Mouse (Mus musculus) CD8-positive naive resting alpha-beta T cell, adult 2 months (primary cell): ENCODE measurements around the gene Tagap1.
"Not testable (repeated sequence)": the region's sequence is repeated elsewhere in the genome, so short reads cannot be mapped to it uniquely, and the experiment has no call there.

ENCODE experiments used
- DNase-seq, 2 experiments: peaks; one replicate each; pipeline ENCODE4 v3.0.0; 2022; ENCODE audit warnings: low read depth in 2 of 2, low spot score in 2 of 2

The Tagap1 gene

GRCm38 (mm10) chr17:6962339-6962738, 1.4 kb upstream of the Tagap1 start:
- not testable (repeated sequence) for DNase-seq

- peak; percentile 44 to 57 for DNase-seq
Measured at GRCm38 (mm10) chr17:6961181-6962000, 435 bp upstream of the Tagap1 start.

DNA sequence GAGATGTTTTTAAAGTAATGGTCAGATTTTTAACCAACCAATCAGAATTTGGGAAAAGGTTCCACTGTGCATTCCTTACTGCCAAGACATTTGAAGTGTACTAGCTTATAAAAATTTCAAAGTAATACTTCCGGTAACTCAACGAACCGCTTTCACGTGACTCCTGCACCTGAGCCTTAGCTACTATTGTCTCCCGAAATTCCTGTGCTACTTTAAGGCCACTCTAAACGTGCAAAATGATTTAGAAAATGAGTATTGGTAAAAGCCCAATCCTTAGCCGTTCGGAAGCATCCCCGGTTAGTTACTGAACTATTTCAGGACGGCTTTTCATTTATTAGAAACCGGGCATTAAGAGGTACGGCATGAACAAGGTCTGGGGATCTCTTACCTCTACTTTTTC, 607 bp downstream of the Tagap1 start:
- not testable (repeated sequence) for DNase-seq

DNA sequence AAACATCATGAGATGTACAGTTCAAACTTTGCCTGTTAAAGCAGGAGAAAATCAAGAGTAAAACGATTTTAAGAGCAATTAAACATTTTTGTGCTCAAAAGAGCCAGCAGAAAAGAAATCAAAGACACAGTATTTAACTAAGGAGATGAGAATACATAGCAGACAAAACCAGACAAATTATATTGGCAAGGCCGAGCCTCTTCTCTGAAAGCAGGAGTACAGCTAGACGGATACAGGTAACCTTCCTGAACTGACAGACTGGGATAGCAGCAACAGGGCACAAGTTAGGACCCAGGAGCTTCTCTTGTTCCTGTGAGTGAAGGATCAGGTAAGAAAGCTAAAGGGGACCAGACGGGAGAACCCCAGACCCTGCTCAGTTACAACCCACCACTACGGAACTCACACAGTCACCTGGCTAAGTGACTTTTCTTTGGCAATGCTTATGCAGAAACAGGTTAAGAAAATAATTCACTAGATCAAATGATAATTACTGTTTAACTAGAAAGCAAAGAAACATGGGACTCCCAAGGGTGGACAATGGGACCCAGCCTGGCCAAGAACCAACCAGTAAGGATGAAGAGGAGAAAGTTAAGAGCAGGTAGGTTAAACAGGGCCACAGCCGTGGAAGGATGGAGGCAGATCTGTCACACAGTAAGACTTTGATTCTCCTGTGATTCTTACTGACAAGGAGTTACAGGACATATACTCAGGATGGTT, 1.3 kb downstream of the Tagap1 start:
- DNase-seq: not testable (repeated sequence)

GRCm38 (mm10) chr17:6958881-6959280, 2.1 kb downstream of the Tagap1 start:
- not testable (repeated sequence) for DNase-seq

- DNase-seq: not testable (repeated sequence)
Measured at GRCm38 (mm10) chr17:6948769-6949228, 12.2 kb downstream of the Tagap1 start.

DNA sequence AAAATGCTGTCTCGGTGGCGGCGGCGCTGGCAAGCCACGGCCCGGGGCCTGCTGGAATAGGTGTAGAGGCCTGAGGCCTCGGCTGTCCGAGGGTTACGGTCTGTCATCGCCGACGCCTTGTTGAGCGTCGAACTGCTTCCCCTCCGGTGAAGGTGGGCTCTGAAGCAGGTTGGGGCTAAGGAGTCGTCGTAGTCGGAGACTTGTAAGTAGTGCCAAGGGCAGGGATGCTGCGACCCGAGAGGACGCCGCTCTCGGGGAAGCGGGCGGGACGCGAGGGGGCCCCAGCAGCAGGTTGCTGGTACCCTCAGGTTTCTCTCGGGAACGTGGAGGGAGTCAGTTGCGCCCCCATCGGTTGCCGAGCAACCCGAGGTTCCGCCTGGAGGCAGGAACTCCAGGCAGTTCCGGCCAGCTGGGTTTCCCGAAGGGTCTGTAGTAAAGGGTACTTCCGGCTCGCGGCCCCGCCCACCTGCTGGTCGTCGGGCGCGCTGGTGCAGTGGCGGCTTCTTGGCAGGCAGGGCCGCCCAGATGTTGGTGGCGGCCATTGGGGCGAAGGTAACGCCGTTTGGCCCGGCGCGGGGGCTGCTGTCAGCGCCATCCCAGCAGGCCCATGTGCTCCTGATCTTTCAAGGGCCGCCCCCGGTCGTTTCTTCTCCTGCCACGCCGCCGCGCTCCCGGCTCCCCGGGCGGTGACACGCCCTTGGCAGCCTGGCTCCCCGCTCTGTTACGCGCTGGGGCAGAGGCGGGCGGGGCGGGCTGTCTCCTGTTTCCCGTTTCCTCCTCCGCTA, 12.8 kb downstream of the Tagap1 start, which contains the start of gene Rsph3b:
Gene Rsph3b (minus strand): TSS at position 699 of the 785 bp plus-strand sequence.
- DNase-seq: peak; percentile 46 to 52

DNA sequence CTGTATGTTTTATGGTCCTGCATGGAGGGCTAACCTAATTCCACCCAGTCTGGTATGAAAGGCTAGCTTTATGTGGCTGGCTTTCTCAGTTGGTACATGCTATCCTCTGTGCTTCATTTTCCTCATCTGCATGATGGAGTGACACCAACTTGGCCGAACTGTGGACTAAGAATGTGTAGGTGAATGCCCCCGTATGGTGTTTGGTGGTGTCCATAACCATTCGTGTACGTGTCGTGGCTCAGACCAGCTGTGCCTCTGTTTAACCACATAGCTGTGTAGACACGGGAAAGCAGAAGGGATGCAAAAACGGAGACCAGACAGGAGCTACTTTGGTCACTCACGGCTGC, 13.3 kb downstream of the Tagap1 start:
- not testable (repeated sequence) for DNase-seq

DNA sequence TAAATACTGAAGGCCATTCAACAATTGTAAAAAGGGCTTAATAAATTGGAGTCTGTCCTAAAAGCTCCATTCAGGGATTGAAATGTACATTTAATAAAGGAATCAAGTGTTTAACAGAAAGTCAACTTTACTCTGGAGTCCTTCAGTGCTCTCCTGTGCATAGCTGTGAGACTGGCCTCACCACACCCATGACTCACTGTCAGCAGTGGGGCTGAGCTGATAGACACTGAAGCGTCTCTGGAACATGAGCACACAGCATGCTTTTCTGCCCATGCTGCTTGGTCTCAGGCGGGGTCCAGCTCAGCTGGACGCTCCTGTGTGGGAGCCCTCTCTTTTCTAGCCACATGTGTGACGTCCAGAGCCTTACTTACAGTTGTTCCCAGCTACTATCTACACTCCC, 18.4 kb downstream of the Tagap1 start:
- not testable (repeated sequence) for DNase-seq

DNA sequence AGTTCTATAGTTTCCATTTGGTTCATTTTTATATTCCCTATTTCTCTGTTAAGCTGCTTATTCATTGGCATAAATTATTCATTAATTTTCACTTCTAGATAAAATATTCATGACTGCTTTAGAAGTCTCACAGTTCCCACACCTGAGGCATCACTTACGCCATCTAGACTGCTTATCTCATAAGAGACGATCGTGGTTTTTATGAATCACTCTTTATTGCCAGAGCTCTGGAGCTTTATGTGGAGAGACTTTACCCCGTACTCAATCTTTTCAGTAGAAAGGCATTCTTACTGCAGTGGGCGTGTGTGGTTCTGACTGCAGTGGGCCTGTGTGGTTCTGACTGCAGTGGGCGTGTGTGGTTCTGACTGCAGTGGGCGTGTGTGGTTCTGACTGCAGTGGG, 29.3 kb downstream of the Tagap1 start:
- DNase-seq: not testable (repeated sequence)

DNA sequence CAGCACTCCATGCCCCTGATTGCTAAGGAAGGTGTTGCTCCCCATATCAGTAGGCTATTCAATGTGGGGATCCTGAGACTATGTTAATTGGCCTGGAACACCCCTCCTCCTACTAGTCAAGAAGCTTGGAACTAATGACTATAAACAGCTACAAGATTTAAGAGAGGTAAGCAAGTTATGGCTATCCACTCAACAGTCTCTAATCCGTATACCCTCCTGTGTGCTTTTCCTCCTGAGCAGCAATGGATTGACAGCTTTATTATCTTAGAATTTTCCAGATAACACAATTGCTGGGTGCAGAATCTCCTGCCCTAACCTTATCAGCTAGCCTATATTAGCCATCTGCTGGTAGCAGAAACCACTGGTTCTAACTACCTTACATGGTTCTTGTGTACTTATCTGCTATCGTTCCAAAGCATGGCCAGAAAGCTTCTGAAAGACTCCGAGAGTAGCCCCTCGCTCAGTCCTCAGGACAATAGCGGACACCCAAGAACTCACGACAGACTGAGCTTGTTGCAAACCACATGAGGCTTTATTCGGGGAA, 40.5 kb downstream of the Tagap1 start:
- DNase-seq: not testable (repeated sequence)

- DNase-seq: not testable (repeated sequence)
Measured at GRCm38 (mm10) chr17:6919388-6919787, 41.6 kb downstream of the Tagap1 start.

GRCm38 (mm10) chr17:6915282-6915681, 45.7 kb downstream of the Tagap1 start:
- not testable (repeated sequence) for DNase-seq

GRCm38 (mm10) chr17:6914066-6914465, 46.9 kb downstream of the Tagap1 start:
- DNase-seq: not testable (repeated sequence)
